Mouse (Mus musculus): ENCODE measurements around the gene Sema4g. TPM values are rescaled to one million over a fixed set of nuclear protein-coding genes. Genes with fewer than 3 reads are reported as not detected.
"Not testable (repeated sequence)": the region's sequence is repeated elsewhere in the genome, so short reads cannot be mapped to it uniquely, and the experiment has no call there.

The Sema4g gene
- polyA plus RNA-seq, 1 experiment: 53.9 TPM

GRCm38 (mm10) chr19:45023993-45024392, 35.1 kb downstream of the Sema4g start:
- DNase-seq (ENCODE audit: extremely low spot score in 1 of 2, low spot score in 1 of 2): no peak

- DNase-seq (ENCODE audit: extremely low spot score in 1 of 2, low spot score in 1 of 2): no peak
These were observed 35.9 kb downstream of the Sema4g start for GRCm38 (mm10) chr19:45024775-45025174.

- no peak for DNase-seq (ENCODE audit: extremely low spot score in 1 of 2, low spot score in 1 of 2)
These were observed 37.2 kb downstream of the Sema4g start for GRCm38 (mm10) chr19:45025937-45026568.

DNA sequence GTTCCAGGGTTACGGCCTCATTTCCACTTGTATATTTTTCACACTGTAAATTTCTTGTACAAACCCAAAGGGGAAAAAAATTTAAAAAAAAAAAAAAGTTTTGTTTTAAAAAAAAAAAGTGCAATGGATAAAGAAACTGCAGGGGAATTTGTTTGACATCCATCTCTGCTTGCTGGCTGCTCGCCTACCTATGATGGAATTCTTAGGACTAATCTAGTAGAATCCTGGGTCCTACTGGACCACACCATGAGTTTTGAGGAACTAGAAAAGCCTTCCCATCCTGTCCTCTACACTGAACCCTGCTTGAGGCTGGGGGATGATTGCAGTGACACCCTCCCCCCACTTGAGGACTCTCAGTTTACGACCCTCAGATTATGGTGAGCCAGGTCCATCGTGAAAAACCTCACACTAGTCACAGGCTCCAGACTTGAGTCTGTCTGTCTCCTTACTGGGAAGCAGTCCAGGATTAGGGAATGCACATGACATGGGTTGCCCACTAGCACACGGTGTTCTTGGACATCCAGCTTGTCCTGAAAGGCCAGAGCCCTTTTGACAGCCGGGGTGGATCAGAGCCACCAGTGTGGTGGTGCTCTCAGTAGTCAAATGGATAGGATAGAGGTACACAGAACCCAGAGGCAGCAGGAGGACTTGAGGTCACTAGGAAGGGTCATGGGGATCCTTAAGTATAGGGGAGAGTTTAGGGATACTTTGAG, 38.2 kb downstream of the Sema4g start:
- no peak for DNase-seq (ENCODE audit: extremely low spot score in 1 of 2, low spot score in 1 of 2)

GRCm38 (mm10) chr19:45027848-45028247, 38.9 kb downstream of the Sema4g start:
- no peak for DNase-seq (ENCODE audit: extremely low spot score in 1 of 2, low spot score in 1 of 2)

DNA sequence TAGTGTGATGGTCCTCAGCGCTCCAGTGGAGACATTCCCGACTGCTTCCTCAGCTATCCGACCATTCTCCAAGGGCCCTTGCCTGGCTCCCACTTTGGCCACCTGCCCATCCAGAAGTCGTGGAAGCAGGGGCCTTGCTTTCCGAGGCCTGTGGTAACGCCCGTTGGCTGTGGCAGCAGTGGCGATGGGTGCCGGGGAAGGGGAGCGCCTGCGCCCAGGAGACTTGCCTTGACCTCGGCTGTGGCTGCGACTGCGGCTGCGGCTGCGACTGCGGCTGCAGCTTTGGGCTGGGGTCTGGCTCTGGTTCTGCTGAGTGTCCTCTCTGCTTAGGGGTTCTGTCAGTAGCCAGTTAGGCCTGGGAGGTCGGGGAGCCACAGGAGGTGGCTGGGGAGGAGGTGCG, 39.8 kb downstream of the Sema4g start:
- no peak for DNase-seq (ENCODE audit: extremely low spot score in 1 of 2, low spot score in 1 of 2)

DNA sequence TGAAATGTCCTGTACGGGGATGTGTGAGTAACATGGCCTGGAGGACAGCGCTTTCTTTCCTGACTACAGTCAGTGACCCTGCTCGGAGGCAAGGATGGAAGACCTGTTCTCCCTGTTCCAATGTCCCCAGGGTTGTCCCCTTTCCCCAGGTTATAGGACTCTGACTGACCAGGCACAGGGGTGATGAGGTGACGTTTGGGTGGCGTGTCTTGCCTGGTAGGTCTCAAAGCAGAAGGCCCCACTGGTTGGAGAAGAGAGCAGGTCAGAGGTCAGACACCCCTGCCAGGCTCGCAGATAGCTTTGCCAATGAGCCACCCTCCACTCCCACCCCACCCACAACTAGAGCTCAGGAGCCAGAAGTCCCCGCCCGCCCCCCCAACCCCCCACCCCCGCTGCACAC, 40.7 kb downstream of the Sema4g start:
- DNase-seq (ENCODE audit: extremely low spot score in 1 of 2, low spot score in 1 of 2): no peak

DNA sequence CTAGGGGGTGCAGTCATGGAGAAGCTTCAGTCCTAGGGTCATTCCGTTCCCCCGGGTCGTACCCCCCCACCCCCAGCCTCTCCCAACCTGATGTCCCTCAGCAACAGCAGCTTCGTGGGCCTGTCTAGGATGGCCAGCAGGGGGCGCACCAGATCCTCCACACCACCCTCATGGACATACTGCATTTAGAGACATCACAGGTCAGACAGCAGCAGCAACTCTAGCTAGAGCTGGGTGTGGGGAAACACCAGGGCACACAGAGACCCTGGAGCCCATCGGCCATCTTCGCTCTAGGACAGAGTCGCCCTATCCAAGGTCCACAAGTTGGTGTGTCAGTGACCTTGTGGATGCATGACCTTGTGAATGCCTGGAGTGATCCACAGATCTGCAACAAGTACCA, 41.2 kb downstream of the Sema4g start:
- peak in 1 of 2 experiments; percentile 71 for DNase-seq (ENCODE audit: extremely low spot score in 1 of 2, low spot score in 1 of 2)

DNA sequence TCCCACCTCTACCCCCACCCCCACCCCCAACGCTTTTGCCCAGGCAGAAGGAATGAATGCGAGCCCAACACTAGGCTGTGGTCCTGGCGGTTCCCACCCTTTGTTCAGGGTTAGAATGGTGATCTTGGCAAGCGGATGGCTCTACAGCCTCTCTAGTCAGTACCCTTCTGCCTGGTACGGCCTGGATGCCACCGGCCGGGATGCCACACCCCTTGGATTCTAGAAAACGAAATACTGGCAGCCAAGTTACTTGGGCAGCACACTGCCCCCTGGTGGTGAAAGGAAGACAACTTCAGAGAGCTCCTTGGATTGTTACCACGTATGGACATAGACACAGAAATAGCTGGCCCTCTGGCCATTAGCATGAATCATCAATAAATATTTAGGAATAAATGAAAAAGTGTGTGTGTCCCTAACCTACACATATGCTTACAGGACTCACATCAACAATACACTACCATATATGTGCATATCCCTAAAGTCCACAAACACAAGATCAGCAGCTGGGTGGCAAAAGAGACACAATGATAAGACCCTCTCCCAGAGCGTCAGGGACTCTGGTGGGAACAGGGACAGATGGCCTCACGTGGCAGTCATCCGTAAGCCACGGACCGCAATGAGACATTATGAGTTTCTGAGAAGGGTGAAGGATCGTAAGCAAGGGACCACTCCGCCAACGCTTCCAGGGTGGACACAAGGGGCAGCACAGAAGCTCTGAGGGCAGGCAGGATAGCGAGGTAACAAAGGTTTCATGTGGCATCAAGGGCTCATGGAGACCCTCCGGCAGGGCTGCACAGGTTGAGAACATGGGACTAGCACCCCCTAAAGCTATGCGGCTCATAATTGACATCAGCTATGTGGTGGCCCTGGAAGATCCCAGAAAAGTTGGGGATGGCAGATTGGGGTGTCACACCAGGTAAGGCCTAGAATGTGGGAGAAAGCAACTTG, 42.1 kb downstream of the Sema4g start:
- peak; percentile 79 to 91 for DNase-seq (ENCODE audit: extremely low spot score in 1 of 2, low spot score in 1 of 2)

GRCm38 (mm10) chr19:45031780-45032179, 42.9 kb downstream of the Sema4g start:
- DNase-seq (ENCODE audit: extremely low spot score in 1 of 2, low spot score in 1 of 2): peak in 1 of 2 experiments; percentile 89

DNA sequence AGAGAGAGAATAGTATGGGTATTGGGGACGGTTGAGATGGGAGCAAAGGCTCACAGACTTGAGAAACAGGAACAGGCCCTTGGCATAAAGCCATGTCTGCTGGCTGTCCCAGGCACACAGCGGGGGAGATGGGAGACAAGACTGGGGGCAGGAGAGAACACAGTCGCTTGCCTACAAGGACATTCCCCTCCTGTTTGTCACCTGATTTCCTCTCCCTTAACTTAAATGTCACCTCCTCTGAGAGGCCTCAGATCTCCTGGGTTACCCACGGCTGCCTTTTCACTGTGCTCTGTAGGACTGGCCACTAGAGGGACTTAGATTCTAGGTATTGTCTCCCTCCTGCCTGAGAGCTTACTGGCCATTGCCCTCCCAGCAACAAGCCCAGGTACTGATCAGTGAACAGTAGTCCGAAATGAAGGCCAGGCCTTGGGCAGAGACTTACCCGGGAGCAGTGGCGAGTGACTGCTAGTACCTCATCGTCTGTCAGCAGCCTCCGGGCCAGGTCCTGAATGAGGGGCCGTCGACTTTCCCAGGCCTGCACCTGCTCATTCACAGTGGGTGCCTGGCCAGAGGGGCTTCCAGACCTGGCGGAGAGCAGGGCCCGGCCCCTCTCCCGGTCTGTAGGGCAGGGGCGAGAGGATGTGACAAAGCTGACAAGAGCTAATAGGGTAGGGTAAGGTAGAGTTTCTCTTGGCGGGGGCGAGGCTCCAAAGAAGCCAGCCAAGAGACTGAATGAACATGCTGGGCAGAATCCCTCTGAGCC, 43.9 kb downstream of the Sema4g start:
- no peak for DNase-seq (ENCODE audit: extremely low spot score in 1 of 2, low spot score in 1 of 2)

DNA sequence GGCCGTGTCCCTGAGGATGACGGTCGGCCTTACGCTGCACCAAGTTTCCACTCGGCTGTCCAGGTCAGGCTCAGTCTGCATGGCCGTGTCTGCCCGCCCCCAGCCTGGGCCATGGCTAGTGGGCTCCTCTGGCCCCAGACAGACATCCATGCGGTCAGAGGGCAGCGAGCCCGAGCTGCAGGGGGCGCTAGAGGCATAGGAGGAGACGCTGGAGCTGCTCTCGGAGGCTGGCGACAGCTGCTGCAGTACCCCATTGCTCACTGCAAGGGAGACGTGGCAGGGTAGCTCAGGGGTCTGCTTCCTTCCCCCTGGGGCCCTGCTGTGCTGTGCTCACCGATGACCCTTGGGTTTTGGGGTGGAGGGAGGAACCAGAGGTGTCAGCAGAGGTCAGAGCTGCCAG, 48.0 kb downstream of the Sema4g start:
- DNase-seq (ENCODE audit: extremely low spot score in 1 of 2, low spot score in 1 of 2): no peak

DNA sequence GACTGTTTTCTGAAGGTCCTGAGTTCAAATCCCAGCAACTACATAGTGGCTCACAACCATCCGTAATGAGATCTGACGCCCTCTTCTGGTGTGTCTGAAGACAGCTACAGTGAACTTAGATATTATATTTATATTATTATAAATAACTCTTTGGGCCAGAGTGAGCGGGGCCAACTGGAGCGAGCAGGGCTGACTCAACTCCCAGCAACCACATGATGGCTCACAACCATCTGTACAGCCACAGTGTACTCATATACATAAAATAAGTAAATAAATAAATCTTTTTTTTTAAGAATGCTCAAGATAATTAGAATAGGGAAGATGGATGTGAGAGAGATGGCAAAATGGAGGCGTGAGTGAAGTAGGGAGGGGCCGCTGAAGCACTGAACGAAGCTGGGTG, 49.3 kb downstream of the Sema4g start:
- not testable (repeated sequence) for DNase-seq (ENCODE audit: extremely low spot score in 1 of 2, low spot score in 1 of 2)

DNA sequence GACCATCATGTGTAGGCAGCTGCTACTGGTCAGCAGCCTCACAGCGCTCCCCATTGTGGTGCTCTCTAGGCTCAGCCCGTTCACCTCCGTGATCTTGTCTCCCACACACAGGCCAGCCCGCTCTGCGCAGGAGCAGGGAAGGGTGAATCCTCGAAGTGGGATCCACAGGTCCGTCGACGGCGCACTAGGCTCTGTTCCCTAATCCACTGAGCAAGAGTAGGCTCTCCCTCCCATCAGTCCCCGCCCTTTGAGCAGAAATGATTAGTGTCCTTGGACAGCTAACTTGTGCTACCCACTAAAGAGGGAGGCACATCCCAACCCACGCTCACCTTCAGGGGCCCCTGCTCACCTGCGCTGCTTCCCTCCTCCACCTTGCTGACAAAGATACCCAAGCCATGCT, 51.3 kb downstream of the Sema4g start:
- DNase-seq (ENCODE audit: extremely low spot score in 1 of 2, low spot score in 1 of 2): no peak

GRCm38 (mm10) chr19:45044389-45044927, 55.6 kb downstream of the Sema4g start:
- DNase-seq (ENCODE audit: extremely low spot score in 1 of 2, low spot score in 1 of 2): no peak

DNA sequence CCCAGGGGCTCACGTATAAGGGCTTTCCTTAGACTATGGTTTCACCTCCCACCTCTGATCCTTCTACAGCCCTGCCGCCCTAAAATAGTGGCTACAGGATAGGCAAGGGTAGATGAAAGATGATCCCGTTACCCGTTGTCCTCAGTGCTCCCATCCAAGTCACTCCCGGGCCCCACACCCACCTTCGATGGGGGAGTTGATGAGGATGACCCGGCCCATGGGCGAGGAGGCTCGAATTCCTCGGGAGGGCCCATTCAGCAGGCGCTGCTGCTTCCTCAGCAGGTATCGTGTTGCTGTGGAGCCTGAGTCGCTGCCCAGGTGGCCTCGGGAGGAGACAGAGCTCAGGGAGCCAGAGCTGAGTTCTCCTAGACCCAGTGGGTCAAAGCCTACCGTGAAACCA, 56.3 kb downstream of the Sema4g start:
- no peak for DNase-seq (ENCODE audit: extremely low spot score in 1 of 2, low spot score in 1 of 2)

DNA sequence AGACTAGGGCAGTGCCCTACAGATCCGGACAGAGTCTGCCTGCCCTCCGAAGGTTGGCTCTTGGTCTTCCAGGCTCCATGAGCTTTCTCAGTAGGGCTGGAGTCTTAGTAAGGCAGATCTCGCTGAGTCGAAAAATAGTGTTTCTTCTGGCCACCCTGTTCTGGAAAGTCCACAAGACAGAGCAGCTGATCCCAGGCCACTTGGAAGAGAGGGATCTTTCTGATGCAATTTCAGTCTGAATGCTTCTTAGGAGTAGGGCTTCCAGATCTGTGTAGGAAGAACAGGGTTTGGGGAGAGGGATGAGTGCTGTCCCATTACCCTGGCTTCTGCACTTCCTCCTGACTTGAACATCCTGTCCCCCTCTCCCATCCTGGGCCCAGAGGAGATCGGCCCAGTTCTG, 56.8 kb downstream of the Sema4g start, which contains the start of gene Pdzd7:
Pdzd7 (minus strand) TSS at position 67 of the 400 bp plus-strand sequence.
- no peak for DNase-seq (ENCODE audit: extremely low spot score in 1 of 2, low spot score in 1 of 2)

- DNase-seq (ENCODE audit: extremely low spot score in 1 of 2, low spot score in 1 of 2): peak; percentile 83 to 91
These were observed 57.8 kb downstream of the Sema4g start for GRCm38 (mm10) chr19:45046523-45047321.

DNA sequence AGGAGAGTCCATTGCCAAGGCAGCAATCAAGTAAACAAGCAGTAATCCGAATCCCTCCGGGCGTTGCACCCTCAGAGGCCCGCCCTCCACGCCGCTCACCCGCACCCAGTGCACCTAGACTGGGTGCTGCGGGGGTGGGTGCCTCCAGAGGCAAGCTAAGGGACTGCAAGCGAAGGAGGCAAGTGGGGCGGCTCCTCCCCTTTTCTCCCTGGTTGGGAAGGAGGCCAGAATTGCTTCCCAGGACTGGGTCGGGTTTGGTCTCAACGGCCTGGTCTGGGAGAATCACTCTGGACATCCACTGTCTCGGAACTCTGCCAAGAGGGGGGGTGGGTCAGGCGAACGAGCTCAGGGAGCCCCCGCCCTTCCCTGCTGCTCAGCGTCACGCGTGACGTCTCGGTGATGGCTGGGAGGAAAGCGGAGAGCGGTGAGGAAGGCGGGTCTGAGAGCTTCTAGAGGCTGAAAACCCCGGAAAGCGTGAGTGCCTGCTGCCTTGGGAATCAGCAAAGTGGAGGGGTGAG, 58.6 kb downstream of the Sema4g start, which contains the start of gene Sfxn3:
Sfxn3 (plus strand) TSS at position 87 of the 518 bp plus-strand sequence.
- peak; percentile 91 to 93 for DNase-seq (ENCODE audit: extremely low spot score in 1 of 2, low spot score in 1 of 2)

All from frontal cortex, adult 2 months (tissue).